Mouse (Mus musculus) MEL (cell line): Measurements from ENCODE around the gene Tmem145. TPM values are rescaled to one million over a fixed set of nuclear protein-coding genes. Genes with fewer than 3 reads are reported as not detected.

ENCODE experiments used
- DNase-seq: peaks from one replicate; pipeline ENCODE4 v3.0.0; 2011; ENCODE audit warnings: low read depth, low spot score
- H3K27ac ChIP-seq: 2 replicates; pipeline ENCODE4 v1.5.1; 2012; ENCODE audit warnings: low read depth, mild to moderate bottlenecking, control low read depth, low read length, moderate library complexity; ENCODE audit not compliant: control insufficient read depth
- H3K27me3 ChIP-seq, 2 experiments: fragments of 150-350 bp in 1 of 2; sonication (generic) in 1 of 2; 2 replicates each; pipeline ENCODE4 v1.6.1; 2012; ENCODE audit warnings: low read length in 2 of 2, mild to moderate bottlenecking in 2 of 2, improper control_type of control experiment in 1 of 2, moderate library complexity in 1 of 2; ENCODE audit not compliant: insufficient read depth in 2 of 2, control insufficient read depth in 1 of 2
- H3K36me3 ChIP-seq, 2 experiments: 2 replicates each; pipeline ENCODE4 v1.6.1; 2012 to 2014; ENCODE audit warnings: low read length in 2 of 2, improper control_type of control experiment in 1 of 2, inconsistent platforms in 1 of 2, mild to moderate bottlenecking in 1 of 2; ENCODE audit not compliant: insufficient read depth in 2 of 2, control insufficient read depth in 1 of 2
- H3K4me1 ChIP-seq, 2 experiments: fragments of 150-350 bp in 1 of 2; sonication (generic) in 1 of 2; 2 replicates each; pipeline ENCODE4 v1.6.1; 2012; ENCODE audit warnings: low read length in 2 of 2, improper control_type of control experiment in 1 of 2, mild to moderate bottlenecking in 1 of 2; ENCODE audit not compliant: insufficient read depth in 2 of 2, control insufficient read depth in 1 of 2
- H3K4me3 ChIP-seq, 2 experiments: fragments of 150-350 bp in 1 of 2; sonication (generic) in 1 of 2; 2 replicates each; pipeline ENCODE4 v1.5.1; 2012; ENCODE audit warnings: low read depth in 2 of 2, low read length in 2 of 2, mild to moderate bottlenecking in 2 of 2, moderate library complexity in 2 of 2, control low read depth in 1 of 2, improper control_type of control experiment in 1 of 2; ENCODE audit not compliant: control insufficient read depth in 1 of 2, insufficient read depth in 1 of 2
- H3K79me2 ChIP-seq: 2 replicates; pipeline ENCODE4 v1.6.1; 2012; ENCODE audit warnings: mild to moderate bottlenecking, low read length, moderate library complexity; ENCODE audit not compliant: control insufficient read depth, poor library complexity, insufficient read depth
- H3K9ac ChIP-seq: 2 replicates; pipeline ENCODE4 v1.6.1; 2012; ENCODE audit warnings: low read depth, mild to moderate bottlenecking, control low read depth, low read length, moderate library complexity; ENCODE audit not compliant: control insufficient read depth, poor library complexity, severe bottlenecking
- H3K9me3 ChIP-seq: fragments of 150-350 bp; sonication (generic); replicated peaks from 2 replicates; pipeline ENCODE4 v1.6.1; 2012; ENCODE audit warnings: mild to moderate bottlenecking, low read length, improper control_type of control experiment, moderate library complexity; ENCODE audit not compliant: insufficient read depth
- E2F4 ChIP-seq: IDR thresholded peaks from 2 replicates; pipeline ENCODE4 v1.6.1; 2011; ENCODE audit warnings: low read depth, low read length, improper control_type of control experiment, borderline replicate concordance
- ELF1 ChIP-seq: IDR thresholded peaks from 2 replicates; pipeline ENCODE4 v1.6.1; 2014; ENCODE audit warnings: low read depth, mild to moderate bottlenecking, inconsistent platforms, low read length, improper control_type of control experiment, moderate library complexity
- EP300 ChIP-seq, 2 experiments: IDR thresholded peaks; 2 replicates each; pipeline ENCODE4 v1.6.1; 2011; ENCODE audit warnings: improper control_type of control experiment in 2 of 2, low read length in 2 of 2, low read depth in 1 of 2, mild to moderate bottlenecking in 1 of 2
- ETS1 ChIP-seq: IDR thresholded peaks from 2 replicates; pipeline ENCODE4 v1.6.1; 2012; ENCODE audit warnings: low read depth, mild to moderate bottlenecking, inconsistent platforms, low read length, improper control_type of control experiment, moderate library complexity
- GABPA ChIP-seq: IDR thresholded peaks from 2 replicates; pipeline ENCODE4 v1.6.1; 2012; ENCODE audit warnings: low read depth, mild to moderate bottlenecking, inconsistent platforms, low read length, improper control_type of control experiment, moderate library complexity
- GATA1 ChIP-seq: IDR thresholded peaks from 2 replicates; pipeline ENCODE4 v1.6.1; 2011; ENCODE audit warnings: low read depth, low read length, improper control_type of control experiment
- HCFC1 ChIP-seq: IDR thresholded peaks from 2 replicates; pipeline ENCODE4 v1.6.1; 2012; ENCODE audit warnings: low read depth, mild to moderate bottlenecking, inconsistent platforms, low read length, improper control_type of control experiment, moderate library complexity
- MAFK ChIP-seq: IDR thresholded peaks from 2 replicates; pipeline ENCODE4 v1.6.1; 2011; ENCODE audit warnings: low read depth, mild to moderate bottlenecking, low read length, improper control_type of control experiment, borderline replicate concordance
- MAZ ChIP-seq: IDR thresholded peaks from 2 replicates; pipeline ENCODE4 v1.6.1; 2012; ENCODE audit warnings: low read depth, mild to moderate bottlenecking, inconsistent platforms, low read length, improper control_type of control experiment
- MYB ChIP-seq: IDR thresholded peaks from 2 replicates; pipeline ENCODE4 v1.6.1; 2011; ENCODE audit warnings: mild to moderate bottlenecking, low read depth, low read length, improper control_type of control experiment
- MYC ChIP-seq: IDR thresholded peaks from 2 replicates; pipeline ENCODE4 v1.6.1; 2011; ENCODE audit warnings: low read depth, mild to moderate bottlenecking, low read length, improper control_type of control experiment, moderate library complexity
- NELFE ChIP-seq: IDR thresholded peaks from 2 replicates; pipeline ENCODE4 v1.6.1; 2011; ENCODE audit warnings: low read depth, low read length, improper control_type of control experiment
- NRF1 ChIP-seq: IDR thresholded peaks from 2 replicates; pipeline ENCODE4 v1.6.1; 2014; ENCODE audit warnings: low read depth, mild to moderate bottlenecking, inconsistent platforms, low read length, improper control_type of control experiment, moderate library complexity; ENCODE audit not compliant: poor library complexity, insufficient read depth, severe bottlenecking
- POLR2A ChIP-seq, 2 experiments: IDR thresholded peaks; 2 replicates each; pipeline ENCODE4 v1.6.1; 2011 to 2012; ENCODE audit warnings: low read length in 2 of 2, mild to moderate bottlenecking in 2 of 2, control low read depth in 1 of 2, improper control_type of control experiment in 1 of 2, low read depth in 1 of 2, moderate library complexity in 1 of 2; ENCODE audit not compliant: control insufficient read depth in 1 of 2, insufficient read depth in 1 of 2, poor library complexity in 1 of 2
- POLR2AphosphoS2 ChIP-seq: IDR thresholded peaks from 2 replicates; pipeline ENCODE4 v1.6.1; 2011; ENCODE audit warnings: low read length, improper control_type of control experiment
- TAL1 ChIP-seq: IDR thresholded peaks from 2 replicates; pipeline ENCODE4 v1.6.1; 2012; ENCODE audit warnings: mild to moderate bottlenecking, inconsistent platforms, low read length, moderate library complexity, mixed read lengths
- TCF12 ChIP-seq: IDR thresholded peaks from 2 replicates; pipeline ENCODE4 v1.6.1; 2014; ENCODE audit warnings: low read depth, mild to moderate bottlenecking, inconsistent platforms, low read length, improper control_type of control experiment, moderate library complexity
- USF2 ChIP-seq, 2 experiments: IDR thresholded peaks; 2 replicates each; pipeline ENCODE4 v1.6.1; 2011 to 2012; ENCODE audit warnings: improper control_type of control experiment in 2 of 2, low read length in 2 of 2, borderline replicate concordance in 1 of 2, inconsistent platforms in 1 of 2, low read depth in 1 of 2, mild to moderate bottlenecking in 1 of 2; ENCODE audit not compliant: insufficient read depth in 1 of 2
- ZC3H11A ChIP-seq: IDR thresholded peaks from 2 replicates; pipeline ENCODE4 v1.6.1; 2012; ENCODE audit warnings: low read depth, mild to moderate bottlenecking, inconsistent platforms, low read length, improper control_type of control experiment
- ZKSCAN1 ChIP-seq: IDR thresholded peaks from 2 replicates; pipeline ENCODE4 v1.6.1; 2012; ENCODE audit warnings: low read depth, mild to moderate bottlenecking, inconsistent platforms, low read length, improper control_type of control experiment, moderate library complexity
- ZMIZ1 ChIP-seq: IDR thresholded peaks from 2 replicates; pipeline ENCODE4 v1.6.1; 2012; ENCODE audit warnings: low read depth, mild to moderate bottlenecking, inconsistent platforms, low read length, improper control_type of control experiment, moderate library complexity
- polyA plus RNA-seq, 2 experiments: library from polyadenylated mRNA; stranded (reverse) in 1 of 2; unstranded in 1 of 2; fragments of >175 nt in 1 of 2; fragments of >200 nt in 1 of 2; gene quantifications; 2 replicates each; pipeline versions ENCODE4 v1.2.1 to v1.2.4; 2012; ENCODE audit warnings: low replicate concordance in 2 of 2, low read depth in 1 of 2; ENCODE audit not compliant: insufficient read length in 2 of 2, insufficient read depth in 1 of 2, missing spikeins in 1 of 2
- total RNA-seq: library from RNA; depleted of rRNA; stranded (reverse); fragments of 300-350 nt; gene quantifications from 2 replicates; pipeline ENCODE4 v1.2.3, GENCODE M21; 2012

The Tmem145 gene
- total and polyA plus RNA-seq, 3 experiments, result not detected

DNA sequence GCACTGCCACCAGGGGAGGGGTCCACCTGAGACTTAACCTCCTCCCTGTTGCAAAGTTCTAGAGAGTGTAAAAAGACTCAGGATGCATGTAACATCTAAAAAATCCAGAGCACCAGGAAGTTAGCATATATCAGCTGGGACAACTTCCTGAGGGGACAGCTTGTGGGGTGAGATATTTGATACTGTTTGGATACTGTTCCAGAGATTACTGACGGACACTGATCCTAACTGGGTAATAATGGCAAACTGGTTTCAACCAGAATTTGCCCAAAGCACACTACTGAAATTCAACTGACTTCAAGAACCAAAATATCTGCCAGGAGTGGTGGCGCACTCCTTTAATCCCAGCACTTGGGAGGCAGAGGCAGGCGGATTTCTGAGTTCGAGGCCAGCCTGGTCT is 11.4 kb upstream of the Tmem145 start:
- Histone ChIP-seq H3K79me2 (peaks cover 5% of the 10 kb centered on the region; the same call in 1 of the 2 replicates), H3K27me3 (no peaks in the 10 kb centered on the region), H3K9me3 (no peaks in the 10 kb centered on the region), H3K27ac (no peak overlapping the region), H3K36me3 (peaks cover 8 to 15% of the 10 kb centered on the region in 2 experiments), H3K4me1 (peaks cover 3 to 21% of the 10 kb centered on the region in 2 experiments), H3K4me3 (no peak overlapping the region), H3K9ac (no peak overlapping the region)
- peak; percentile 21; the same call in 1 of the 2 replicates for TF ChIP-seq TCF12
- 0 out of 2 replicates have a peak, but pooled peaks have one; percentile 9 for TF ChIP-seq TAL1
- 0 out of 2 replicates have a peak, but pooled peaks have one; percentile 14 for TF ChIP-seq ETS1
- TF ChIP-seq ZKSCAN1, result no peak
- no peak for TF ChIP-seq NELFE
- peak; percentile 60; the same call in 1 of the 2 replicates for TF ChIP-seq POLR2AphosphoS2
- no peak for TF ChIP-seq HCFC1
- peak in 1 of 2 experiments; percentile 59; a peak in 1 of 4 replicates for TF ChIP-seq EP300 (IDR thresholded peaks at IDR 0.05; ENCODE audit: low read depth in 1 of 2, low read length in 2 of 2)
- TF ChIP-seq E2F4, result no peak
- no peak for DNase-seq

DNA sequence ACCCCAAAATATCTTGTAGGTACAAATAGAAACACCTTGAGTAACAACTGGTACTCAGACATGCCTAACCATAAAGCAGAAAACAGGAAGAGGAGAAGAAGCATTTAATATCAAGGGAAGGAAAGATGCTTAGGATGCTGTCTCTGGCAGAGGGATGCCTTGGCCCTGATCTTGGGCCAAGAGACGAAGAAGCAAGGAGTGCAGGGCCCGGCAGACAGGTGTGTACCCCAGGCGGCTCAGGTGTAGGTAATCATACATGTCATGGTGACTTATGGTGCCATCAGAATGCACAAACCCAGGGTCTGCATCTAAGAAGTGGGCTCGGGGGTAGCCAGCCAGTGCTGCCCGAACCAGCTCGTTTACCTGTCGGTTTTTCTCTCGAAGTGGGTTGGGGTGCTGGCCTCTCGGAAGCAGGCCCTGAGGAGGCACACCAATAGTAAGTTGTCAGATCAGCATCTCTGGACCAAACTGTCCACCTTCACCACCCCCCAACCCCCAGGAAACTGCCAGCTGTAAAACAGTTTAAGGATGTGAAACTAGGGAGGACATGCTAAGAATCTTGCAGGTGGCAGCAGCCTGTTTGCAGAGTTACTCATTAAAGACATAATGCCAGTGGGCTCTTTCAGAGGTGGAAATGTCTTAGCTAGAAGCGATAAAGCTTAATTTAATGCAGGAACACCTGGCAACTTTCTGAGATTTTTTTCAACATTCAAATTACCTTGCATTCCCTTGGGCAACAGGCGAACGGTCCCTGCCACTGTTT is 10.8 kb upstream of the Tmem145 start:
- Histone ChIP-seq H3K4me3 (no peak overlapping the region), H3K9ac (no peak overlapping the region), H3K27ac (no peak overlapping the region), H3K9me3 (no peaks in the 10 kb centered on the region), H3K27me3 (no peaks in the 10 kb centered on the region), H3K79me2 (peaks cover 5% of the 10 kb centered on the region; the same call in 1 of the 2 replicates), H3K4me1 (peaks cover 3 to 21% of the 10 kb centered on the region in 2 experiments), H3K36me3 (peaks cover 3 to 13% of the 10 kb centered on the region in 2 experiments)
- TF ChIP-seq ZC3H11A, result no peak
- TF ChIP-seq ZMIZ1, result peak; percentile 39; the same call in 1 of the 2 replicates
- peak; percentile 54; the same call in 1 of the 2 replicates for TF ChIP-seq POLR2AphosphoS2
- DNase-seq, result no peak

GRCm38 (mm10) chr7:25296945-25297453 is 8.9 kb upstream of the Tmem145 start:
- Histone ChIP-seq H3K4me1 (peaks cover 3 to 16% of the 10 kb centered on the region in 2 experiments), H3K4me3 (peak overlapping the region; percentile 76 to 82), H3K27ac (peak overlapping the region; percentile 72), H3K9me3 (no peaks in the 10 kb centered on the region), H3K36me3 (peaks cover 0 to 10% of the 10 kb centered on the region in 2 experiments; a peak in 2 of 4 replicates), H3K79me2 (peaks cover 5% of the 10 kb centered on the region; the same call in 1 of the 2 replicates), H3K9ac (peak overlapping the region; percentile 74), H3K27me3 (no peaks in the 10 kb centered on the region)
- DNase-seq, result peak; percentile 76
- TF ChIP-seq GABPA, result no peak
- TF ChIP-seq MYB, result no peak
- TF ChIP-seq ZKSCAN1, result no peak
- no peak for TF ChIP-seq ZMIZ1
- TF ChIP-seq MYC, result peak; percentile 63; the same call in 1 of the 2 replicates
- TF ChIP-seq ELF1, result peak; percentile 47
- peak; percentile 85 for TF ChIP-seq GATA1
- no peak for TF ChIP-seq MAFK
- peak; percentile 79; the same call in 1 of the 2 replicates for TF ChIP-seq MAZ
- TF ChIP-seq POLR2A (IDR thresholded peaks at IDR 0.05; ENCODE audit: control insufficient read depth in 1 of 2, insufficient read depth in 1 of 2, low read depth in 1 of 2, low read length in 2 of 2, poor library complexity in 1 of 2), result 0 out of 4 replicates have a peak, but pooled peaks of 1 of the 2 experiments have one; percentile 22
- 0 out of 2 replicates have a peak, but pooled peaks have one; percentile 37 for TF ChIP-seq NRF1
- no peak for TF ChIP-seq USF2 (IDR thresholded peaks at IDR 0.05; ENCODE audit: borderline replicate concordance in 1 of 2, insufficient read depth in 1 of 2, low read depth in 1 of 2, low read length in 2 of 2)
- TF ChIP-seq ETS1, result peak; percentile 48; the same call in 1 of the 2 replicates
